Mouse (Mus musculus) cerebellum, postnatal 4 days (tissue): ENCODE data around the gene Bcl2l13.
"Not testable (repeated sequence)": the region's sequence is repeated elsewhere in the genome, so short reads cannot be mapped to it uniquely, and the experiment has no call there.

Experiments used
- DNase-seq, 2 experiments: peaks; one replicate each; pipeline ENCODE4 v3.0.0; 2022; ENCODE audit warnings: low spot score in 2 of 2, mixed read lengths in 1 of 2

Bcl2l13 gene

GRCm38 (mm10) chr6:120901776-120902645 is 66.0 kb downstream of the Bcl2l13 start:
- no peak for DNase-seq

GRCm38 (mm10) chr6:120903450-120903912 is 67.5 kb downstream of the Bcl2l13 start:
- no peak for DNase-seq

- DNase-seq, result no peak
Observed at GRCm38 (mm10) chr6:120903961-120904360, 67.9 kb downstream of the Bcl2l13 start.

GRCm38 (mm10) chr6:120905111-120905510 is 69.1 kb downstream of the Bcl2l13 start:
- DNase-seq, result no peak

GRCm38 (mm10) chr6:120906521-120906920 is 70.5 kb downstream of the Bcl2l13 start:
- DNase-seq, result no peak

GRCm38 (mm10) chr6:120907876-120908597 is 72.0 kb downstream of the Bcl2l13 start:
- DNase-seq, result not testable (repeated sequence)

GRCm38 (mm10) chr6:120909501-120909900 is 73.5 kb downstream of the Bcl2l13 start:
- DNase-seq, result no peak

- no peak for DNase-seq
Observed at GRCm38 (mm10) chr6:120911213-120912007, 75.4 kb downstream of the Bcl2l13 start.

GRCm38 (mm10) chr6:120912931-120913330 is 76.9 kb downstream of the Bcl2l13 start:
- DNase-seq, result no peak

GRCm38 (mm10) chr6:120913783-120914182 is 77.8 kb downstream of the Bcl2l13 start:
- no peak for DNase-seq

GRCm38 (mm10) chr6:120914533-120914910 is 78.5 kb downstream of the Bcl2l13 start:
- DNase-seq, result no peak

- DNase-seq, result peak in 1 of 2 experiments; percentile 26
Observed at GRCm38 (mm10) chr6:120914911-120915648, 79.1 kb downstream of the Bcl2l13 start.

- no peak for DNase-seq
Observed at GRCm38 (mm10) chr6:120915649-120915975, 79.6 kb downstream of the Bcl2l13 start.

GRCm38 (mm10) chr6:120916074-120916971 is 80.3 kb downstream of the Bcl2l13 start, which contains the start of gene Bid:
TSS of gene Bid (minus strand) at chr6:120916853.
- peak; percentile 63 to 87 for DNase-seq

GRCm38 (mm10) chr6:120916972-120917881 is 81.2 kb downstream of the Bcl2l13 start:
- DNase-seq, result not testable (repeated sequence)

- no peak for DNase-seq
Observed at GRCm38 (mm10) chr6:120917975-120918374, 82.0 kb downstream of the Bcl2l13 start.

GRCm38 (mm10) chr6:120924791-120925321 is 88.8 kb downstream of the Bcl2l13 start:
- not testable (repeated sequence) for DNase-seq

- no peak for DNase-seq
Observed at GRCm38 (mm10) chr6:120926880-120927279, 90.9 kb downstream of the Bcl2l13 start.

- DNase-seq, result peak in 1 of 2 experiments; percentile 20
Observed at GRCm38 (mm10) chr6:120927765-120928164, 91.8 kb downstream of the Bcl2l13 start.
